Mouse (Mus musculus) liver, embryonic 11.5 days (tissue): ENCODE measurements around the gene Ubap2. TPM values are rescaled to one million over a fixed set of nuclear protein-coding genes. Genes with fewer than 3 reads are reported as not detected.

Experiments used
- ATAC-seq: fragments of 200-750 bp; cut with Nextera tagmentation; replicated peaks from 2 replicates; pipeline ENCODE4 v1.8.0; 2017; ENCODE audit warnings: moderate number of reproducible peaks, mild to moderate bottlenecking, moderate TSS enrichment, moderate library complexity; ENCODE audit not compliant: low FRiP score
- DNase-seq: peaks from one replicate; pipeline ENCODE4 v3.0.0-alpha.2; 2017; ENCODE audit warnings: low spot score
- H3K27ac ChIP-seq: fragments of 300-500 bp; sonication (generic); 2 replicates; pipeline ENCODE4 v1.5.1; 2014; ENCODE audit warnings: mild to moderate bottlenecking, low read depth, low read length, control low read depth
- H3K27me3 ChIP-seq: fragments of 300-500 bp; sonication (generic); replicated peaks from 2 replicates; pipeline ENCODE4 v1.6.1; 2014; ENCODE audit warnings: low read length, mixed read lengths; ENCODE audit not compliant: control insufficient read depth, insufficient read depth
- H3K36me3 ChIP-seq: fragments of 300-500 bp; sonication (generic); 2 replicates; pipeline ENCODE4 v1.6.1; 2014; ENCODE audit warnings: mild to moderate bottlenecking, low read length, moderate library complexity, mixed read lengths; ENCODE audit not compliant: control insufficient read depth, insufficient read depth
- H3K4me1 ChIP-seq: fragments of 300-500 bp; sonication (generic); replicated peaks from 2 replicates; pipeline ENCODE4 v1.6.1; 2014; ENCODE audit warnings: low read length, mixed read lengths; ENCODE audit not compliant: control insufficient read depth, insufficient read depth
- H3K4me2 ChIP-seq: fragments of 300-500 bp; sonication (generic); 2 replicates; pipeline ENCODE4 v1.6.1; 2014; ENCODE audit warnings: mild to moderate bottlenecking, control low read depth, moderate library complexity
- H3K4me3 ChIP-seq: fragments of 300-500 bp; sonication (generic); 2 replicates; pipeline ENCODE4 v1.5.1; 2014; ENCODE audit warnings: low read depth, low read length, control low read depth
- H3K9ac ChIP-seq: fragments of 300-500 bp; sonication (generic); 2 replicates; pipeline ENCODE4 v1.6.1; 2014; ENCODE audit warnings: low read depth, low read length, control low read depth
- H3K9me3 ChIP-seq: fragments of 300-500 bp; sonication (generic); 2 replicates; pipeline ENCODE4 v1.6.1; 2016; ENCODE audit warnings: low read length, inconsistent platforms, mixed read lengths; ENCODE audit not compliant: control insufficient read depth
- WGBS: fragments of 180-500 bp; shearing (Covaris S2); extraction: QIAGEN DNeasy Blood & Tissue Kit; methylation state at CpG from one replicate; pipeline ENCODE4 v1.1.7; 2014; 5-methylcytosine and 5-hydroxymethylcytosine counted together
- polyA plus RNA-seq: library from polyadenylated mRNA; unstranded; fragments of >200 nt; fragmentation: Nextera tagmentation; extraction: Ambion mirVana; gene quantifications from 2 replicates; pipeline ENCODE4 v1.2.1, GENCODE M21; 2014

Ubap2 gene
- polyA plus RNA-seq, 1 experiment from 2014 or later: 85.6 TPM

DNA sequence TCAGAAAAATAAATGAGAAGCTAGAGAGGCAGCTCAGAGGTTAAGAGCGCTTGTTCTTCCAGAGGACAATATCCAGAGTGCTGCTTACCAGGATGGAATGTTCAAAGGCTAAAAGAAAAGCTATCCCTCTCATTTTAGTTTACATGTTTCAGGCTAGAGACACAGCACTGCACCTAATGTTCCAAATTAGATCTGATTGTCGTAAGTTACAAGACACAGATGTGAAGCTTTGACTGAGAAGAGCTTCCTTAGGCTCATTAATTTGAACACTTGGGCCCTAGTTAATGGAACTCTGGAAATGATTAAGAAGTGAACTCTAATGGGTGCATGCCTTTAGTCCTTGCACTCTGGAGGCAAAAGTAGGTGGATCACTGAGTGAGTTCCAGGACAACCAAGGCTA is 21.2 kb downstream of the Ubap2 start:
- Histone ChIP-seq H3K27ac (no peak overlapping the region), H3K36me3 (peaks cover 13% of the 10 kb centered on the region), H3K4me3 (no peak overlapping the region), H3K9ac (no peak overlapping the region), H3K27me3 (no peaks in the 10 kb centered on the region), H3K4me1 (no peaks in the 10 kb centered on the region), H3K9me3 (no peaks in the 10 kb centered on the region), H3K4me2 (no peak overlapping the region)
- WGBS: 85% methylated on average over 2 of the region's 2 CpGs
- no peak for ATAC-seq
- no peak for DNase-seq

DNA sequence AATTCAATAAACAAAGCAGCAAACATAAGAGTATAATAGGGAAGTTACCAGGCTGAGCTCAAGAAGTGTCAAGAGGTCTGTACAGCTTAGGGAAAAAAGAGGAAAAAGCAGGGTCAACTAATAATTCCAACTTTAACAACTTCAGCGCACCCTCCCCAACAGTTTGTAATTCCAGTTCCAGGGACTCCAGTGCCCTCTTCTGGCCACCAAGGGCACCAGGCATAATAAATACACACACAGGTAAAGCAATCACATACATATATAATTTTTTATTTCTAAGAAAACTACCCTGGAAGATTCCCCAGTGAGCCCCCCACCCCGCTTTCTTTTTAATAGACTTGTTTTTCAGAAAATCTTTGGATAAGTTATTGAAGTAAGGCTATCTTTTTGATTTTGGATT is 29.5 kb downstream of the Ubap2 start:
- Histone ChIP-seq H3K9me3 (no peaks in the 10 kb centered on the region), H3K36me3 (peaks cover 21% of the 10 kb centered on the region), H3K27ac (no peak overlapping the region), H3K27me3 (no peaks in the 10 kb centered on the region), H3K4me2 (no peak overlapping the region), H3K4me1 (no peaks in the 10 kb centered on the region), H3K9ac (no peak overlapping the region), H3K4me3 (no peak overlapping the region)
- no peak for DNase-seq
- WGBS: 97% methylated on average over 2 of the region's 2 CpGs
- ATAC-seq: no peak

DNA sequence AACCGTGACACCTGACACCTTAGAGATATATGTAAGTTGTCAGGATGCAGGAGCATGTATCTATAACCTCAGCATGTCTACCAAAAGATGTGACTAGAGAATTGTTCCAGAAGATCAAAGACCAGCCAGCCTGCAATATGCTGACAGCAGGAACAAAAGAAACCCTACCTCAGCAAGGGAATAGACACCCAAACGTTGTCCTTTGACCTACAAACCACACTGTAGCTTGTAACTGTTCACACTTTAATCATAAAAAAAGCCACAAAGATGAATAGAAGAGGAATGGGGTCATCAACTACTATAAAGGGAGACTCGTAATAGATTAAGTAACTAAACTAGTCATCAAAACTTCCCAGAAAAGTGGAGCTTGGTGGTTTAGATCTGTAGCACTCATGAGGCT is 34.0 kb downstream of the Ubap2 start:
- 82% methylated on average over 3 of the region's 3 CpGs for WGBS
- Histone ChIP-seq H3K4me3 (no peak overlapping the region), H3K27me3 (no peaks in the 10 kb centered on the region), H3K4me1 (no peaks in the 10 kb centered on the region), H3K4me2 (no peak overlapping the region), H3K36me3 (peaks cover 20% of the 10 kb centered on the region), H3K9me3 (no peaks in the 10 kb centered on the region), H3K9ac (no peak overlapping the region), H3K27ac (no peak overlapping the region)
- ATAC-seq: no peak
- DNase-seq: no peak

DNA sequence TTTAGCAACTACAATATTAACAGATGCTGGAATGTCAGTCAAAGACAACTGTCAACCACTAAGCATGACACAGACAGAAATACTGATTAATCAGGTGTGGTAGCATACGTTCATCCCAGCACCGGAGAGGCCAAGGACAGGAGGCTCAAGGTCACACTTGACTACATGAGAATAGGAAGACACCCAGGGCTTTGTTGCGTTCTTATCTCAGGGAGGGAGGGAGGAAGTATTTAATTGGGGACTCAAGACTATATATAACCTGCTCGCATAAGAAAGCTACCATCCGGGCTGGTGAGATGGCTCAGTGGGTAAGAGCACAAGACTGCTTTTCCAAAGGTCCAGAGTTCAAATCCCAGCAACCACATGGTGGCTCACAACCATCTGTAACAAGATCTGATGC is 39.3 kb downstream of the Ubap2 start:
- no peaks in the 10 kb centered on the region for H3K27me3 ChIP-seq
- no peak overlapping the region for H3K4me2 ChIP-seq
- no peak overlapping the region for H3K4me3 ChIP-seq
- WGBS: 74% methylated on average over 5 of the region's 5 CpGs
- no peaks in the 10 kb centered on the region for H3K9me3 ChIP-seq
- DNase-seq (no peak), ATAC-seq (no peak)
- peaks cover 42% of the 10 kb centered on the region for H3K36me3 ChIP-seq
- no peak overlapping the region for H3K9ac ChIP-seq
- no peak overlapping the region for H3K27ac ChIP-seq
- no peaks in the 10 kb centered on the region for H3K4me1 ChIP-seq

DNA sequence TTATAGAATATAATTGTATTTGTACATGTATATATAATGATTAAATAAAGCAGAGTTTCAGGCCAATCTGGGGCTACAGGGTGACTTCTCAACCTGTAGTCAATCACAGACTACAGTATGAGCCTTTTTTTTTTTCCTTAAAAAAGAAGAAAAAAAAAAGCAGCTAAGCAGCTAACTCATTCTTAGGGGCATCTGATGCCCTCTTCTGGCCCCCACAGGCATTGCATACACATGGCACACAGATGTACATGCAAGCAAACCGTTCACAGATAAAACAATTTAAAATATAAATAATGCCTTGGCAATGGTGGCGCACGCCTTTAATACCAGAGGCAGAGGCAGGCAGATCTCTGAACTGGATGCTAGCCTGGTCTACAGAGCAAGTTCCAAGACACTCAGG is 48.6 kb downstream of the Ubap2 start:
- no peak for DNase-seq
- H3K4me2 ChIP-seq: no peak overlapping the region
- no peaks in the 10 kb centered on the region for H3K9me3 ChIP-seq
- H3K36me3 ChIP-seq: peaks cover 37% of the 10 kb centered on the region
- no peak overlapping the region for H3K9ac ChIP-seq
- H3K27me3 ChIP-seq: no peaks in the 10 kb centered on the region
- no peak overlapping the region for H3K27ac ChIP-seq
- no peak overlapping the region for H3K4me3 ChIP-seq
- H3K4me1 ChIP-seq: no peaks in the 10 kb centered on the region
- no peak for ATAC-seq
- 85% methylated on average over 3 of the region's 3 CpGs for WGBS

DNA sequence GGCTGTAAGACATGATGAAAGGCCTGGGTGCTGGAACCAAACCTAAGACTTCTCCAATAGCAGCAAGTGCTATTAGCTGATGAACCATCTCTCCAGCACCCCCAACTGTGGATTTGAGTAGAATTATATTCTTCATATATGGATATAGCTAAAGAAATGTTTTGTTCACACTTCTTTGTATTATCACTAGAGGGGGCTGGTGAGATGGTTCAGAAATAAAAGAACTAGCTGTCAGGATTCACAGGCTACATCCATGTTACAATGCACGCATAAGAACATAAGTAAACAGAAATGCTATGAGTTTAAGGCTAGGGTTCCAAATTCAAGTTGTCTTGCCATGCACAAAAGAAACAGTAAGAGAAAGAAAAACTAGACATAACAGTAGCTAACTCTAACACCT is 49.5 kb downstream of the Ubap2 start:
- ATAC-seq (no peak), DNase-seq (no peak)
- no peaks in the 10 kb centered on the region for H3K4me1 ChIP-seq
- H3K4me2 ChIP-seq: no peak overlapping the region
- H3K9me3 ChIP-seq: no peaks in the 10 kb centered on the region
- H3K27me3 ChIP-seq: no peaks in the 10 kb centered on the region
- 95% methylated on average over 1 of the region's 1 CpGs for WGBS
- no peak overlapping the region for H3K9ac ChIP-seq
- no peak overlapping the region for H3K4me3 ChIP-seq
- peaks cover 35% of the 10 kb centered on the region for H3K36me3 ChIP-seq
- H3K27ac ChIP-seq: no peak overlapping the region

DNA sequence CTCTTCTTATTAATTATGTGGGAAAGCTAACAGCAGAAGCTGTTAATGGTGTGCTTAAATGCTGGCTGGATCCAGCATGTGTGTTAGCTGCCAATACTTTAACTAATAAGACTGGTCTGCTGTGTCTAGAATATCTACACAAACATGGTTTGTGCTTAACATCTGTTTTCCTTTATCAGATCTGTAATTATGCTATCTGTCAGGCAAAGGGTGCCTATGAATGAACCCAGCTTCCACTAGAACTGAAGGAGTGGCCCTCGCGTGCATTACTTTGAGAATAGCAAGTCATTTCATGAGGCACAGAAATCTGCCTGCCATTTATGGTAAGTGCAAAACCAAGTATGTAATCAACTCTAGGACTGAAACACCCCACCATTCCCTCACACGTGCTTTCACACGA is 66.9 kb downstream of the Ubap2 start:
- Histone ChIP-seq H3K4me1 (no peaks in the 10 kb centered on the region), H3K9me3 (no peaks in the 10 kb centered on the region), H3K27me3 (no peaks in the 10 kb centered on the region), H3K9ac (no peak overlapping the region), H3K36me3 (peaks cover 74% of the 10 kb centered on the region), H3K4me2 (no peak overlapping the region), H3K27ac (no peak overlapping the region), H3K4me3 (no peak overlapping the region)
- no peak for DNase-seq
- no peak for ATAC-seq
- 87% methylated on average over 4 of the region's 4 CpGs for WGBS

DNA sequence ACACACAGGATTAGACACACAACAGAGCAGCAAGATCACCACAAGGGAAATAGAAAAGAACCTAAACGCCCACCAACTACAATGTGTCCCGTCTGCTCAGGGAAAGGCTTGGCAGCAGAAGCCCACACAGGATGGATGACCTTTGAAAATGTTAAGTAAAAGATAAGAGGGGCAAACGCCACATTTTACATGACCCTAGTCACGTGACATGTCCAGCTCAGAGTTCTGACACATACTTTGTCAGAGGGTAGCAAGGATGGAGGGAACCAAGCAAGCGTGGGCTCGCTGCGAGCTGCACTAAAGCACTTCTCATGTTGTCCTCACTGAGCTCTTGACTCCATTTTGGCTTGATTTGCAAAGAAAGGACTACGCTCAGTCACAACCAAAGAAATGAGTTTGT is 69.2 kb downstream of the Ubap2 start:
- Histone ChIP-seq H3K27ac (no peak overlapping the region), H3K4me1 (no peaks in the 10 kb centered on the region), H3K27me3 (no peaks in the 10 kb centered on the region), H3K9me3 (no peaks in the 10 kb centered on the region), H3K9ac (no peak overlapping the region), H3K4me2 (no peak overlapping the region), H3K4me3 (no peak overlapping the region), H3K36me3 (peaks cover 80% of the 10 kb centered on the region)
- DNase-seq (no peak), ATAC-seq (no peak)
- 75% methylated on average over 8 of the region's 8 CpGs for WGBS

DNA sequence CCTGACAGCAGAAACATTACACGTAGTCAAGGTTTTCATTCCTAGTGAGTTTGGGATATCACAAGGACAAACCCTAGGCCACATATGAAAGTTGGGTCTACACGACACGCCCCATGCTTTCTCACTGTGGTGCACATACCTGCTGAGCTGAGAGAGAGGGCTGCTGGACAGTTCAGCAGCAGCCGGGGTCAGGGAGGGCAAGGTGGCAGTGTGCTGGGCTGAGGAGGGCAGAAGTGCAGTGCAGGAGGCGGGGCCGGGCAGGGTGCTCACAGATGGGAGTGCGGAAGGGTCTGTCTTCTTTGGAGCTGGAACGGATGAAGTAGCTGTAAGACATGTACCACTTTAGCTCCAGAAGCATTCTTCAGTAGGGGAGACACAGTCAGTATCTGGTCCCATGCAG is 72.8 kb downstream of the Ubap2 start:
- ATAC-seq: no peak
- H3K4me1 ChIP-seq: no peaks in the 10 kb centered on the region
- no peak overlapping the region for H3K4me3 ChIP-seq
- H3K9ac ChIP-seq: no peak overlapping the region
- H3K27me3 ChIP-seq: no peaks in the 10 kb centered on the region
- DNase-seq: no peak
- no peak overlapping the region for H3K4me2 ChIP-seq
- H3K36me3 ChIP-seq: peaks cover 80% of the 10 kb centered on the region
- no peaks in the 10 kb centered on the region for H3K9me3 ChIP-seq
- 90% methylated on average over 8 of the region's 8 CpGs for WGBS
- H3K27ac ChIP-seq: no peak overlapping the region
